Mouse (Mus musculus): Measurements from ENCODE around the gene Nploc4.

GRCm38 (mm10) chr11:120352571-120353290 lies 84.8 kb downstream of the Nploc4 start:
- TF ChIP-seq MAFK (IDR thresholded peaks at IDR 0.05; ENCODE audit: insufficient read depth, low read depth, low read length): no peak
- no peak for TF ChIP-seq CHD2 (IDR thresholded peaks at IDR 0.05; ENCODE audit: low read depth, low read length)
- TF ChIP-seq ZNF384 (IDR thresholded peaks at IDR 0.05; ENCODE audit: low read depth, low read length): no peak
- TF ChIP-seq HCFC1 (IDR thresholded peaks at IDR 0.05; ENCODE audit: borderline replicate concordance, insufficient read depth, low read length): no peak
- TF ChIP-seq ZC3H11A (IDR thresholded peaks at IDR 0.05; ENCODE audit: borderline replicate concordance, low read depth, low read length): no peak
